25 mouse cellular contexts compared by ENCODE assay signal in the genomic region with DNA sequence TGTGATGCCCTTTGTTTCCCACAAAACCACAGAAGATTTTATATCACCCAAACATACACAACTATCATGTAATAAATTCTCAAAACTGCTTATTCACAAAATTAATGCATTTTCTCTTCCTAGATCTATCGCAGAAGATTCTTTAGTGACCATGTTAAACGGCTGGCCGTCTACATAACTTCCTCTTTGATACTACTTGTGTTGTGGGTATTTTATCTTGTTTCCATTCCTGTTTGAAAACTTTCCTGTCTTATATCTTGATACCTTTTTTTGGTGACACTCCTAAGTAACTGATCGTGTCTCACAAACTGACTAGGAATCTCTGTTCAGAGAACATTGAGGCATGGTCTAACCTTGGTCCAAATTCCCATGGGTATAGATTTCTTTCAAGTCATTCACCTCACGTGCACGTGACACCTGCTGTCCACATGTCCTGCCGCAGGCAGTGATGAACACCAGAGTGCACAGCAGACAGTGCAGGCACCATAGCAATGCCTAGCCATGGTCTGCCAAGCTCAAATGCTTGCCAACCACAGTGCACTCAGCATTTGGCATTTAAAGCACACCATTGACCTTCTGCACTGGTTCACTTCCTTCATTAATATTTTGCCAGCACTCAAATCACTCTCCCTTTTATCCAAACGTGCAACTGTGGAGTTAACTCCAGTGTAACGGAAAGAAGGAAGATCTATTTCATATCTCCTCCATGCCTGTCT.
DNase-seq lines count a peak whose midpoint lies in the region; ATAC-seq and TF ChIP-seq lines count a peak whose summit lies in the region.
"Had no signal": no experiment of that assay in that cellular context is flagged by ENCODE, and none has a peak within 500 bp of the region (broad histone marks: within the 10 kb centered on the region; RNA-seq: fewer than 3 reads in every experiment).

No protein-coding gene starts in this region.

- H3K9me3 ChIP-seq in heart, embryonic 12.5 days (replicated peaks) = no peaks in the 10 kb centered on the region
- no peaks in the 10 kb centered on the region for H3K9me3 ChIP-seq in midbrain, postnatal 0 days (ENCODE audit: low read length)
- no peaks in the 10 kb centered on the region for H3K9me3 ChIP-seq in midbrain, embryonic 16.5 days (replicated peaks; ENCODE audit: control insufficient read depth, low read length, poor library complexity, severe bottlenecking)
- H3K9me3 ChIP-seq: liver, embryonic 13.5 days; midbrain, embryonic 10.5 days; neural tube, embryonic 15.5 days had no signal

- intact Hi-C loops in heart, postnatal 14 days (cut with DNase I) = no loop called here
- intact Hi-C loops in left cerebral cortex, postnatal 14 days (cut with DNase I) = no loop called here

- H3K27ac ChIP-seq in heart, embryonic 12.5 days (ENCODE audit: poor library complexity, severe bottlenecking) = no peak overlapping the region
- no peak overlapping the region for H3K27ac ChIP-seq in midbrain, postnatal 0 days (ENCODE audit: low read depth, low read length)
- H3K27ac ChIP-seq in midbrain, embryonic 16.5 days (ENCODE audit: low read length) = no peak overlapping the region
- H3K27ac ChIP-seq: kidney, postnatal 0 days; layer of hippocampus, adult 2 months; liver, embryonic 13.5 days; midbrain, embryonic 10.5 days; neural tube, embryonic 15.5 days had no signal

- H3K4me3 ChIP-seq in heart, embryonic 12.5 days = no peak overlapping the region
- H3K4me3 ChIP-seq in midbrain, postnatal 0 days (ENCODE audit: low read depth, low read length) = no peak overlapping the region
- H3K4me3 ChIP-seq in midbrain, embryonic 16.5 days (ENCODE audit: low read depth, low read length) = no peak overlapping the region
- H3K4me3 ChIP-seq: layer of hippocampus, adult 2 months; liver, embryonic 13.5 days; midbrain, embryonic 10.5 days; neural tube, embryonic 15.5 days had no signal

- peaks cover 3% of the 10 kb centered on the region; the same call in 1 of the 2 replicates for H3K4me1 ChIP-seq in heart, embryonic 12.5 days (replicated peaks)
- no peaks in the 10 kb centered on the region for H3K4me1 ChIP-seq in midbrain, postnatal 0 days (ENCODE audit: insufficient read depth, low read length)
- H3K4me1 ChIP-seq in midbrain, embryonic 16.5 days (ENCODE audit: control insufficient read depth, insufficient read depth, low read length) = no peaks in the 10 kb centered on the region
- H3K4me1 ChIP-seq: liver, embryonic 13.5 days; midbrain, embryonic 10.5 days; neural tube, embryonic 15.5 days had no signal

- 68% methylated on average over 9 of the region's 9 CpGs for WGBS in heart, embryonic 12.5 days
- WGBS in midbrain, postnatal 0 days = 93% methylated on average over 9 of the region's 9 CpGs
- WGBS in midbrain, embryonic 16.5 days = 94% methylated on average over 9 of the region's 9 CpGs

- DNase-seq in cerebellum, postnatal 10 days = peak; percentile 26 to 38
- no peak for DNase-seq in cerebellum, adult 9-11 months
- DNase-seq in heart, postnatal 14 days = peak; percentile 12 to 26
- DNase-seq in midbrain, postnatal 0 days (ENCODE audit: low spot score) = peak; percentile 22
- DNase-seq in embryo, embryonic 10.5 days (ENCODE audit: low spot score) = no peak
- DNase-seq in left cerebral cortex, postnatal 14 days (ENCODE audit: low spot score in 2 of 2) = no peak
- DNase-seq: cerebellum, adult 11-12 months; cerebellum, postnatal 25 days; gastrocnemius, postnatal 10 days; liver, embryonic 13.5 days; lung, embryonic 14.5 days; lung, postnatal 36 days; right cerebral cortex, adult 18-20 months; right cerebral cortex, postnatal 4 days; thymus, postnatal 25 days had no signal

- no peaks in the 10 kb centered on the region for H3K36me3 ChIP-seq in heart, embryonic 12.5 days
- H3K36me3 ChIP-seq in midbrain, postnatal 0 days (ENCODE audit: insufficient read depth, low read length) = no peaks in the 10 kb centered on the region
- H3K36me3 ChIP-seq in midbrain, embryonic 16.5 days (ENCODE audit: control insufficient read depth, insufficient read depth, low read length) = no peaks in the 10 kb centered on the region
- H3K36me3 ChIP-seq: liver, embryonic 13.5 days; midbrain, embryonic 10.5 days; neural tube, embryonic 15.5 days had no signal

- no peak for TF ChIP-seq CTCF in midbrain, postnatal 0 days (IDR thresholded peaks at IDR 0.05)

- no peak overlapping the region for H3K9ac ChIP-seq in heart, embryonic 12.5 days
- no peak overlapping the region for H3K9ac ChIP-seq in midbrain, postnatal 0 days (replicated peaks; ENCODE audit: low read length, poor library complexity, severe bottlenecking)
- H3K9ac ChIP-seq in midbrain, embryonic 16.5 days (ENCODE audit: low read depth, low read length) = no peak overlapping the region
- H3K9ac ChIP-seq: liver, embryonic 13.5 days; lung, embryonic 14.5 days; neural tube, embryonic 15.5 days had no signal

- no peak overlapping the region for H3K4me2 ChIP-seq in heart, embryonic 12.5 days
- H3K4me2 ChIP-seq in midbrain, postnatal 0 days (ENCODE audit: low read depth, low read length, poor library complexity, severe bottlenecking) = no peak overlapping the region
- no peak overlapping the region for H3K4me2 ChIP-seq in midbrain, embryonic 16.5 days (ENCODE audit: low read length)
- H3K4me2 ChIP-seq: liver, embryonic 13.5 days; lung, embryonic 14.5 days; neural tube, embryonic 15.5 days had no signal

- no peaks in the 10 kb centered on the region for H3K27me3 ChIP-seq in heart, embryonic 12.5 days (replicated peaks)
- H3K27me3 ChIP-seq in midbrain, postnatal 0 days (ENCODE audit: insufficient read depth, low read length) = no peaks in the 10 kb centered on the region
- no peaks in the 10 kb centered on the region for H3K27me3 ChIP-seq in midbrain, embryonic 16.5 days (ENCODE audit: control insufficient read depth, insufficient read depth, low read depth, low read length)
- H3K27me3 ChIP-seq: liver, embryonic 13.5 days; neural tube, embryonic 15.5 days had no signal

- ATAC-seq in heart, embryonic 12.5 days (ENCODE audit: insufficient number of reproducible peaks, low FRiP score) = no peak
- ATAC-seq in midbrain, postnatal 0 days (ENCODE audit: low FRiP score) = no peak
- no peak for ATAC-seq in midbrain, embryonic 16.5 days
- ATAC-seq: CD4-positive, CD25-positive, alpha-beta regulatory T cell, adult 4 months; forebrain, embryonic 14.5 days; intestine, postnatal 0 days; Patski had no signal

Comparison
In these comparisons a context has a peak if more than half of its experiments do, and no peak if none do; other contexts are left out.
1. DNase-seq: peak in cerebellum, postnatal 10 days (2 of 2), heart, postnatal 14 days (2 of 2) and midbrain, postnatal 0 days (single experiment); none in cerebellum, adult 9-11 months (single experiment), embryo, embryonic 10.5 days (single experiment) and left cerebral cortex, postnatal 14 days (0 of 2).